Mouse (Mus musculus) embryonic facial prominence, embryonic 12.5 days (tissue): ENCODE data around the gene Prss42. TPM values are rescaled to one million over a fixed set of nuclear protein-coding genes. Genes with fewer than 3 reads are reported as not detected.
"Not testable (repeated sequence)": the region's sequence is repeated elsewhere in the genome, so short reads cannot be mapped to it uniquely, and the experiment has no call there.

Source experiments
- ATAC-seq: fragments of 200-750 bp; cut with Nextera tagmentation; 2 replicates; pipeline ENCODE4 v1.8.0; 2017; ENCODE audit not compliant: insufficient number of reproducible peaks, insufficient read depth, low FRiP score, low TSS enrichment
- H3K27ac ChIP-seq: fragments of 300-500 bp; sonication (generic); 2 replicates; pipeline ENCODE4 v1.5.1; 2016; ENCODE audit warnings: mild to moderate bottlenecking
- H3K27me3 ChIP-seq: fragments of 300-500 bp; sonication (generic); 2 replicates; pipeline ENCODE4 v1.6.1; 2016; ENCODE audit warnings: mild to moderate bottlenecking, moderate library complexity
- H3K36me3 ChIP-seq: fragments of 300-500 bp; sonication (generic); 2 replicates; pipeline ENCODE4 v1.6.1; 2016; ENCODE audit warnings: mild to moderate bottlenecking
- H3K4me1 ChIP-seq: fragments of 300-500 bp; sonication (generic); 2 replicates; pipeline ENCODE4 v1.6.1; 2016
- H3K4me2 ChIP-seq: fragments of 300-500 bp; sonication (generic); replicated peaks from 2 replicates; pipeline ENCODE4 v1.6.1; 2016; ENCODE audit warnings: mild to moderate bottlenecking, moderate library complexity
- H3K4me3 ChIP-seq: fragments of 300-500 bp; sonication (generic); 2 replicates; pipeline ENCODE4 v1.5.1; 2016; ENCODE audit warnings: mild to moderate bottlenecking
- H3K9ac ChIP-seq: fragments of 300-500 bp; sonication (generic); 2 replicates; pipeline ENCODE4 v1.6.1; 2016; ENCODE audit warnings: mild to moderate bottlenecking, moderate library complexity
- H3K9me3 ChIP-seq: fragments of 300-500 bp; sonication (generic); 2 replicates; pipeline ENCODE4 v1.6.1; 2016; ENCODE audit warnings: mild to moderate bottlenecking, moderate library complexity
- WGBS: fragments of 180-500 bp; shearing (Covaris S2); methylation state at CpG from one replicate; pipeline ENCODE4 v1.1.7; 2016; 5-methylcytosine and 5-hydroxymethylcytosine counted together
- polyA plus RNA-seq: library from polyadenylated mRNA; unstranded; fragments of >200 nt; fragmentation: Nextera tagmentation; extraction: Ambion mirVana; gene quantifications from 2 replicates; pipeline ENCODE4 v1.2.1, GENCODE M21; 2016

The Prss42 gene
- polyA plus RNA-seq, 1 experiment from 2014 or later, result not detected

DNA sequence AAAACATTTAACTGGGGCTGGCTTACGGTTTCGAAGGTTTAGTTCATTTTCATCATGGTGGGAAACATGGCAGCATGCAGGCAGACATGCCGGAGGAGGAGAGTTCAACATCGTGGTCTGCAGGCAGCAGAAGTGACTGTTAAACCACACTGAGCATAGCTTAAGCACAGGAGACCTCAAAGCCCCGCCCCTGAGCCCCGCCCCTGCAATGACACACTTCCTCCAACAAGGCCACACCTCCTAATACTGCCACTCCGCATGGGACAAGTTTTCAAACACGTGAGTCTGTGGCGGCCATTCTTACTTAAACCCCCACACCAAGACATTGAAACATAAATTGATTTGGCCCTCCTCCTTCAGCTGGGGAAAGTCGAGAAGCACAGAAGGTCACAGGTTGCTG is 953 bp upstream of the Prss42 start:
- 86% methylated on average over 10 of the region's 10 CpGs for WGBS
- Histone ChIP-seq H3K9ac (no peak overlapping the region), H3K9me3 (no peaks in the 10 kb centered on the region), H3K27ac (no peak overlapping the region), H3K4me3 (no peak overlapping the region), H3K36me3 (no peaks in the 10 kb centered on the region), H3K27me3 (no peaks in the 10 kb centered on the region), H3K4me2 (no peak overlapping the region), H3K4me1 (no peaks in the 10 kb centered on the region)
- no peak for ATAC-seq

DNA sequence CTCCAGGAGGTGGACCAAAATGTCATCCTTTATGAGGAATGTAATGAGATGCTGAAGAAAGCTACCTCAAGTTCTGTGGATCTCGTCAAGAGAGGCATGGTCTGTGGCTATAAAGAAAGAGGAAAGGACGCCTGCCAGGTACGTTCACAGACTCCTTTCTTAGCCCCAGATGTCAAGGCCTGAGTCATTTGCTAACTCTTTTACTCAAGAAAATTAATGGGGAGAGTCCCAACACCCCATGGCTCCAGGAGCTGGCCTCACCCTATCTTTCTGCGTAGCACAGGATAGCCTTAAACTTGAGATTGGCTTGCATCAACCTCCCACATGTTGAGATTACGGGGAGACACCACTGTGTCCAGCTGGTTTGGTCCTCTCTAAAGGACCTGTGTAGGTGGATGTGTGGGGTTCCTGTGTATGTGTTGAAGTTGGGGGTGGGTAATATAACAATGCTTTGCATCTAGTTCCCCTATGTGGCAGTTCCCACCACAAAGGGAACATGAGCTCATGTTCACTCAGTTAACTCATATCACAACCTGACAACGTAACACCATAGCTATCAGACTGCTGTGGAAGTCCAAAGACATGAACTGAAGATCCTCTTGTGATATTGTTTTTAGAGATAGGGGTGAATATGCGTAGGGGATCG is 3.0 kb downstream of the Prss42 start:
- 91% methylated on average over 8 of the region's 8 CpGs for WGBS
- Histone ChIP-seq H3K9me3 (no peaks in the 10 kb centered on the region), H3K4me1 (no peaks in the 10 kb centered on the region), H3K4me3 (no peak overlapping the region), H3K27me3 (no peaks in the 10 kb centered on the region), H3K36me3 (no peaks in the 10 kb centered on the region), H3K9ac (no peak overlapping the region), H3K27ac (no peak overlapping the region), H3K4me2 (no peak overlapping the region)
- ATAC-seq, result no peak

DNA sequence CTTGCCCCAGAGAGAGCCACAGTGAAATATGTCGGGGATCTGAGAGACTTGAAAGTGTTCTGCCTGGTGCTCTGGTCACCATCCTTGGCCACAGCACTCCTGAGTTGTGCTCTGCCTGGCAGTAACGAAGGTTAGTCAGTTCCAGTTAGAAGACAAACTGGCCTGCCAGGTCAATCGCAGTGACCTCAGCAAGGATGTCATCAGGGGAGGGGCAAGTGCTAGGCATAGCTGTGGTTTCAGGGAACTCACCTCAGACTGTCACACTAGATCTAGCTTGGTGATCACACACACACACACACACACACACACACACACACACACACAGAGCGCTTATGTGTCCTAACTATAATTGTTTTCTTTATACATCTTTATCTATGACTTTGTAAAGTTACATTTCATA is 5.3 kb downstream of the Prss42 start:
- no peaks in the 10 kb centered on the region for H3K27me3 ChIP-seq
- no peak overlapping the region for H3K27ac ChIP-seq
- H3K9ac ChIP-seq, result no peak overlapping the region
- WGBS, result 67% methylated on average over 4 of the region's 4 CpGs
- no peaks in the 10 kb centered on the region for H3K9me3 ChIP-seq
- H3K4me3 ChIP-seq, result no peak overlapping the region
- H3K4me2 ChIP-seq, result no peak overlapping the region
- H3K4me1 ChIP-seq, result no peaks in the 10 kb centered on the region
- no peak for ATAC-seq
- no peaks in the 10 kb centered on the region for H3K36me3 ChIP-seq

DNA sequence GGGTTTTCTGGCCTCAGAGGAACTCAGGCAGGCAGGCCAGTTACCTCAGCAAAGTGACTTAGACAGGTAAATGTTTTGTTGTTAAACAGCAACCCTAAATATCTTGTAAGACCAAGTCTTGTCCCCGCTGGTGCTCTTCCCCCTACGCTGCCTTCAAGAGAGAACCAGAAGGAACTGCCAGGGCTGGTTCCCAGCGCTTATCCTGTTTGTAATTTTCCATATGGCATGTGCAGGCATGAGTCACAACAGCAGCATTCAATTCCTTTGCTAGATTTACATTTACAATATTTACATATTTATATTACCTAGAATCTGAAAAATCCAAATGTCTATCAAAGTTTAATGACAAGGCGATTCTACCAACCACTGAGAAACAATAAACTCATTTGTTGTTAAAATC is 12.1 kb downstream of the Prss42 start:
- no peak overlapping the region for H3K4me2 ChIP-seq
- no peaks in the 10 kb centered on the region for H3K36me3 ChIP-seq
- no peaks in the 10 kb centered on the region for H3K27me3 ChIP-seq
- no peak overlapping the region for H3K4me3 ChIP-seq
- no peak for ATAC-seq
- WGBS, result 81% methylated on average over 4 of the region's 4 CpGs
- H3K4me1 ChIP-seq, result no peaks in the 10 kb centered on the region
- H3K27ac ChIP-seq, result no peak overlapping the region
- no peaks in the 10 kb centered on the region for H3K9me3 ChIP-seq
- H3K9ac ChIP-seq, result no peak overlapping the region

DNA sequence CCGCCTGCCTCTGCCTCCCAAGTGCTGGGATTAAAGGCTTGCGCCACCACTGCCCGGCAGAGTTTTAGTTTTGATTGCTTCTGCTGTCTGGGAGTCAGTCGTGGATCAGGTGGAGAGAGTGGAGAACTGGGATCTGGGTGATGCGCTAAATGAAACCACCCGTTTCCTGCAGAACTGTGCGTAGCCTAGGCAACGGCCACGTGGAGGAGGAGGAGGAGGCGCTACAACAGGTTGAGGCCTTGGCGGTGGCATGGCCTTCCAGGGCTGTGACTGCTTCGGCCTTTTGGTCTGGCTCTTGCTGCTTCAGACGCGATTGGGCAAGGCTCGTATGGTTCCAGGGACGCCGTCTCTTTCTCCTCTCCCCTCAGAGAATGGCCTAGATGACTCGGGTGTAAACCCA is 15.8 kb downstream of the Prss42 start, which contains the start of gene Prss44:
Prss44 (plus strand) TSS at position 206 of the 400 bp plus-strand sequence.
- no peak within 1 kb of the TSS for H3K4me2 ChIP-seq
- no peaks in the 10 kb centered on the region for H3K4me1 ChIP-seq
- no peak within 1 kb of the TSS for H3K9ac ChIP-seq
- H3K4me3 ChIP-seq, result no peak within 1 kb of the TSS
- no peak for ATAC-seq
- WGBS, result 64% methylated on average over 18 of the region's 18 CpGs
- H3K36me3 ChIP-seq, result no peaks in the 10 kb centered on the region
- no peak within 1 kb of the TSS for H3K27ac ChIP-seq
- no peaks in the 10 kb centered on the region for H3K9me3 ChIP-seq
- H3K27me3 ChIP-seq, result no peaks in the 10 kb centered on the region

DNA sequence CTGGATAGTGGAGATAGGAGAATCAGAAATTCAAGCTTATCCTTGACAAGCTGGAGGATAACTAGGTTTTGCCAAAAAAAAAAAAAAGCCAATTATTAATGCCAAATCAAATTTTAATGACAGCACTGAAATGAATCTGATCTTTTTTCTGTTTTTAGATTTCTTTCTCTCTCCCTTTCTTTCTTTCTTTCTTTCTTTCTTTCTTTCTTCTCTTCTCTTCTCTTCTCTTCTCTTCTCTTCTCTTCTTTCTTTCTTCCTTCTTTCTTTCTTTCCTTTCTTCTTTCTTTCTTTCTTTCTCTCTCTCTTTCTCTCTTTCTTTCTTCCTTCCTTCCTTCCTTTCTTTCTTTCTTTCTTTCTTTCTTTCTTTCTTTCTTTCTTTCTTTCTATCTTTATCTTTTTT is 22.6 kb downstream of the Prss42 start:
- not testable (repeated sequence) for H3K27me3 ChIP-seq, ATAC-seq, H3K4me3 ChIP-seq, H3K36me3 ChIP-seq, H3K9ac ChIP-seq, H3K4me2 ChIP-seq, H3K9me3 ChIP-seq, H3K27ac ChIP-seq, H3K4me1 ChIP-seq

DNA sequence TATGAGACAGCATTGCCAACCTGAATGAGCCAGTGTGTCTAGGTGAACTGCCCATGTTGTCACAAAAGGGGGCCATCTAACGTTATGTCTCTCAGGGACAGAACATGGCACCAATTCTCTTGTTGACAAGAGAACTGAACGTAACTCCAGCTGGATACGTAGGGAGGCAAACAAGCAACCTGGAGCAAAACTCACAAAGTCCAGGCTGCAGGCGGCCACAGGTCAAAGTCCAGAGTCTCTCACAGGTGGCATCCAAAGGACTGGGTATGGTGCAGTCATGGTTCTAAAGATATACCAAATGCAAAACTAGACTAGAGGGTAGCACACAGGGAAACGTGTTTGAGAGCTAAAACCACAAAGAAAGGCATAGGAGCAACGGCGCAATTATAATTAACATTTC is 23.5 kb downstream of the Prss42 start:
- WGBS, result 88% methylated on average over 7 of the region's 7 CpGs
- no peak for ATAC-seq
- no peak overlapping the region for H3K4me3 ChIP-seq
- no peak overlapping the region for H3K4me2 ChIP-seq
- H3K27me3 ChIP-seq, result no peaks in the 10 kb centered on the region
- no peaks in the 10 kb centered on the region for H3K9me3 ChIP-seq
- no peaks in the 10 kb centered on the region for H3K4me1 ChIP-seq
- no peaks in the 10 kb centered on the region for H3K36me3 ChIP-seq
- no peak overlapping the region for H3K9ac ChIP-seq
- no peak overlapping the region for H3K27ac ChIP-seq

DNA sequence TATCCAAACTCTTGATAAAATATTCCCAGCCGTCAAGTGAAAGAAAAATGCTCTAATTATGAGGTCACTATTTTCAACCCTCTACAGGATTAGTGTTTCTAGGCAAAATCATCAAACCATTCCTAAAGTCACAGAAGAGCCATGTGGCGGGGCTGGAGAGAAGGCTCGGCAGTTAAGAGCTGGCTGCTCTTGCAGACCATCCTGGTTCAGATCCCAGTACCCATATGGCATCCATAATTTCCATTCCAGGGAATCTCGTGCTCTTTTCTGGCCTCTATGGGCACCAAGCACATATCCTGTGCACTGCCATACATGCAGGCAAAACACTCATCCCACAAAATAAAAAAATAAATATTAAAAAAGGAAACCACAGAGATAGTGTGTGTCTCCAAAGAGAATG is 27.5 kb downstream of the Prss42 start:
- H3K27me3 ChIP-seq, result peaks cover 5% of the 10 kb centered on the region; the same call in 1 of the 2 replicates
- WGBS, result 77% methylated on average over 4 of the region's 4 CpGs
- H3K4me3 ChIP-seq, result no peak overlapping the region
- no peak for ATAC-seq
- no peak overlapping the region for H3K27ac ChIP-seq
- no peak overlapping the region for H3K4me2 ChIP-seq
- no peak overlapping the region for H3K9ac ChIP-seq
- H3K9me3 ChIP-seq, result no peaks in the 10 kb centered on the region
- no peaks in the 10 kb centered on the region for H3K4me1 ChIP-seq
- no peaks in the 10 kb centered on the region for H3K36me3 ChIP-seq

DNA sequence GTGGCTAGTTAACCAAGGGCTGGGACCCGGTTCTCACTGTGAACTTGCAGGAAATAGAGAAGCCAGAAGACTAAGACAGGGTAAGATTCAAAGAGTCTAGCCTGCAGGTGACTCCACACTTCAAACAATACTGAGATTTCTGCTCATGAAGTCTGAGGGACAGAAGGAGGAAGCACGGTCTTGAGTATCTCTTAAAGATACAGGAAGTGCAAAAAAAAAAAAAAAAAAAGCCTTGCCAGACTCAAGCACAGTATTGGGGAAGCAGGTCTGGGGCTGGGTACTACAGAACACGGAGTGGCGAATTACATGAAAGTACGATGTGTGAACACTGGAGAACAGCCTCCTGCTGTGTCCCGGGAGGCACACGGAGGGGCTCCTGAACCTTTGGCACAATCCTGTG is 27.9 kb downstream of the Prss42 start:
- WGBS, result 72% methylated on average over 7 of the region's 7 CpGs
- H3K4me1 ChIP-seq, result no peaks in the 10 kb centered on the region
- no peak overlapping the region for H3K27ac ChIP-seq
- no peaks in the 10 kb centered on the region for H3K9me3 ChIP-seq
- no peak for ATAC-seq
- no peaks in the 10 kb centered on the region for H3K36me3 ChIP-seq
- no peak overlapping the region for H3K4me2 ChIP-seq
- no peak overlapping the region for H3K4me3 ChIP-seq
- H3K9ac ChIP-seq, result no peak overlapping the region
- H3K27me3 ChIP-seq, result peaks cover 5% of the 10 kb centered on the region; the same call in 1 of the 2 replicates

DNA sequence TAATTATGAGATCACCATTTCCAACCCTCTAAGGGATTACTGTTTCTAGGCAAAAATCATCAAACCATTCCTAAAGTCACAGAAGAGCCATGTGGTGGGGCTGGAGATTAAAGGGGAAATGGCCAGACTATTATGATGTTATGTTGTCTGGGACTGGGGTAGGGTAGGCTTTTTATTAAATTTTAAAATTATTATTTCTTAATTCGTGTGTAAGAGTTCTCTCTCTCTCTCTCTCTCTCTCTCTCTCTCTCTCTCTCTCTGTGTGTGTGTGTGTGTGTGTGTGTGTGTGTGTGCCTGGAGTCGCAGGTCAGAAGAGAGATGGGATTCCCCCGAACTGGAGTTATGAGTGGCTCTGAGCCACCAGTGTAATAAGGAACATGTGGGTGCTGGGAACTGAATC is 28.4 kb downstream of the Prss42 start, which contains the start of gene Prss43:
Prss43 (plus strand) TSS at position 301 of the 400 bp plus-strand sequence.
- no peak within 1 kb of the TSS for H3K4me2 ChIP-seq
- H3K4me3 ChIP-seq, result no peak within 1 kb of the TSS
- H3K9me3 ChIP-seq, result no peaks in the 10 kb centered on the region
- WGBS, result 63% methylated on average over 3 of the region's 3 CpGs
- no peak for ATAC-seq
- no peak within 1 kb of the TSS for H3K9ac ChIP-seq
- no peaks in the 10 kb centered on the region for H3K4me1 ChIP-seq
- H3K27me3 ChIP-seq, result peaks cover 5% of the 10 kb centered on the region; the same call in 1 of the 2 replicates
- no peak within 1 kb of the TSS for H3K27ac ChIP-seq
- no peaks in the 10 kb centered on the region for H3K36me3 ChIP-seq

DNA sequence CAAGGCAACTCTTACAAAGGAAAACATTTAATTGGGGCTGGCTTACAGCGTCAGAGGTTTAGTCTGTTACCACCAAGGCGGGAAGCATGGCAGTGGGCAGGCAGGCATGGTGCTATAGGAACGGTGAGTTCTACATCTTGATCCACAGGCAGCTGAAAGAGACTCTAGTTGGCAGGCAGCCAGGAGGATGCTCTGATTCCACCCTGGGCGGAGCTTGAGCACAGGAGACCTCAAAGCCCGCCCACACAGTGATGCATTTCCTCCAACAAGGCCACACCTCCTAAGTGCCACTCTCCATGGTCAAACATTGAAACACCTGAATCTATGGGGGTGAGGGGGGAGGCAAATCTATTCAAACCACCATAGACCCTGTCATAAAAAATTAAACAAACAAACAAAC is 35.1 kb downstream of the Prss42 start:
- Histone ChIP-seq H3K27ac (no peak overlapping the region), H3K36me3 (no peaks in the 10 kb centered on the region), H3K9me3 (no peaks in the 10 kb centered on the region), H3K4me2 (no peak overlapping the region), H3K9ac (no peak overlapping the region), H3K4me1 (no peaks in the 10 kb centered on the region), H3K4me3 (no peak overlapping the region), H3K27me3 (peaks cover 7% of the 10 kb centered on the region; the same call in 1 of the 2 replicates)
- WGBS, result 79% methylated on average over 5 of the region's 5 CpGs
- ATAC-seq, result no peak

DNA sequence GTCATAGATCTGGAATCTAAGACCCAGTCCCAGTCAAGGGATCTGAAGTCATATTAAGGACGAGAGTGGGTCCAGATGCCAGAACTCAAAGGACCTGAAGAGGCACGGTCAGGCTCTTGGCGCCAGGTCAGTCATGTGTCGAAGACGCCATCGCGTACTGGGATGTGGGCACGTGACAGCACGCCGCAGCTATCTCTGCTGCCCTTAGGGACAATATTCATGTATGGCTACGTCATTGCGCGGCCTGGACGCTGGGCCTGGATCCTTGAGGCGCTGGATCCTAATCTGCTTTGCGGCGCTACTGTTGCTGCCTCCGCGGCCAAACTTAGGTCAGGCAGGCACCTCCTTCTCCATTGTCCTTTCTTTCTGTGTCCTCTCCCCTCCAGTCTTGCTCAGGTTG is 36.4 kb downstream of the Prss42 start, which contains the start of gene Prss45:
Prss45 (plus strand) TSS at position 178 of the 400 bp plus-strand sequence.
- Histone ChIP-seq H3K4me2 (0 out of 2 replicates have a peak within 1 kb of the TSS, but pooled peaks have one; percentile 11), H3K9ac (no peak within 1 kb of the TSS), H3K4me3 (no peak within 1 kb of the TSS), H3K27me3 (0 out of 2 replicates have a peak, but pooled peaks cover 3% of the 10 kb centered on the region), H3K36me3 (no peaks in the 10 kb centered on the region), H3K9me3 (no peaks in the 10 kb centered on the region), H3K27ac (no peak within 1 kb of the TSS), H3K4me1 (no peaks in the 10 kb centered on the region)
- no peak for ATAC-seq
- 80% methylated on average over 19 of the region's 19 CpGs for WGBS
